Mouse (Mus musculus): ENCODE measurements around the gene Mphosph8. TPM values are rescaled to one million over a fixed set of nuclear protein-coding genes. Genes with fewer than 3 reads are reported as not detected.

The Mphosph8 gene
- polyA plus RNA-seq, 1 experiment from 2014 or later: 28.2 TPM

DNA sequence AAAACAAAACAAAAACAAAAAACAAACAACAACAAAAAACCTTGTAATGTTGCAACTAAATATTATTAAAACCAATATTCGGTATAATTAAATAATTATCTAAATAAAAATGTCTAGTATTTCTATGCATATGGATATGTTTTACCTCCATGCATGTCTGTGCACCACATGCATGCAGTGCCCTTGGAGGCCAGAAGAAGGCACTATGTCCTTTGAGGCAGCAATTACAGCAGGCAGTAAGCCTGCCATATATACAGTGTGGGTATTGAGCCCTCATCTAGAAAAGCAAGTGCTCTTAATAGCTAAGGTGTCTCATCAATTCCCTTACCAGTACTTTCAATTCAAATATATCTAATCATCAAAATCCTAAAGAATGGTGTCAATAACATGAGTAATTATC is 72.1 kb downstream of the Mphosph8 start:
- Histone ChIP-seq H3K9ac (ENCODE audit: low read depth, low read length) (no peak overlapping the region), H3K27ac (replicated peaks; ENCODE audit: low read depth, low read length) (no peak overlapping the region), H3K4me1 (ENCODE audit: control insufficient read depth, insufficient read depth, low read length) (no peaks in the 10 kb centered on the region), H3K4me3 (ENCODE audit: low read depth, low read length) (no peak overlapping the region), H3K4me2 (ENCODE audit: low read depth, low read length) (no peak overlapping the region), H3K27me3 (replicated peaks; ENCODE audit: control insufficient read depth, insufficient read depth, low read length) (no peaks in the 10 kb centered on the region), H3K9me3 (ENCODE audit: control insufficient read depth, low read length) (no peaks in the 10 kb centered on the region), H3K36me3 (ENCODE audit: control insufficient read depth, insufficient read depth, low read length) (peaks cover 26% of the 10 kb centered on the region)
- no peak for ATAC-seq (ENCODE audit: low read depth)
- WGBS: 96% methylated on average over 1 of the region's 1 CpGs
- no peak for DNase-seq (ENCODE audit: low spot score)

Other genes starting within 250 kb of the Mphosph8 start
- gene Cenpj, start 92.8 kb upstream of the Mphosph8 start, polyA plus RNA-seq (2014; fragmentation: Nextera tagmentation; extraction: Ambion mirVana): 9.5 and 12.2 TPM in 2 replicates
- gene Parp4, start 92.6 kb upstream of the Mphosph8 start, polyA plus RNA-seq (2014; fragmentation: Nextera tagmentation; extraction: Ambion mirVana): 3.4 and 5.1 TPM in 2 replicates
- gene Pspc1, start 110.1 kb downstream of the Mphosph8 start, polyA plus RNA-seq (2014; fragmentation: Nextera tagmentation; extraction: Ambion mirVana): 27.1 and 29.8 TPM in 2 replicates
- gene Zmym5, start 143.5 kb downstream of the Mphosph8 start, polyA plus RNA-seq (2014; fragmentation: Nextera tagmentation; extraction: Ambion mirVana): 19.8 TPM in 2 replicates
- 36.6 and 45.1 TPM in 2 replicates for gene Zmym2, start 218.4 kb downstream of the Mphosph8 start, polyA plus RNA-seq (2014; fragmentation: Nextera tagmentation; extraction: Ambion mirVana)

All from embryonic facial prominence, embryonic 14.5 days (tissue).